Mouse (Mus musculus) small intestine, adult 2 months (tissue): ENCODE measurements around the gene Chd3. TPM values are rescaled to one million over a fixed set of nuclear protein-coding genes. Genes with fewer than 3 reads are reported as not detected.

Experiments used
- H3K27ac ChIP-seq: fragments of 200-500 bp; 2 replicates; pipeline ENCODE4 v1.5.1; 2012; ENCODE audit warnings: low read depth, low read length, control low read depth, inconsistent platforms; ENCODE audit not compliant: insufficient read depth
- H3K27me3 ChIP-seq: fragments of 200-500 bp; 2 replicates; pipeline ENCODE4 v1.6.1; 2012; ENCODE audit warnings: mild to moderate bottlenecking, moderate library complexity, low read length, inconsistent platforms; ENCODE audit not compliant: control insufficient read depth, insufficient read depth
- H3K36me3 ChIP-seq: fragments of 200-500 bp; 2 replicates; pipeline ENCODE4 v1.6.1; 2012; ENCODE audit warnings: mild to moderate bottlenecking, low read length, control low read depth, inconsistent platforms; ENCODE audit not compliant: control insufficient read depth, insufficient read depth
- H3K4me1 ChIP-seq: fragments of 200-500 bp; 2 replicates; pipeline ENCODE4 v1.6.1; 2012; ENCODE audit warnings: low read length, inconsistent platforms, mixed read lengths; ENCODE audit not compliant: control insufficient read depth, insufficient read depth, insufficient read length
- H3K4me3 ChIP-seq: fragments of 200-500 bp; 2 replicates; pipeline ENCODE4 v1.5.1; 2012; ENCODE audit warnings: low read depth, mild to moderate bottlenecking, control low read depth, inconsistent platforms, low read length, moderate library complexity
- CTCF ChIP-seq: fragments of 200-500 bp; IDR thresholded peaks from 2 replicates; pipeline ENCODE4 v1.5.1; 2012; ENCODE audit warnings: low read depth, mild to moderate bottlenecking, control low read depth, inconsistent platforms, low read length, moderate library complexity, mixed read lengths; ENCODE audit not compliant: insufficient replicate concordance, insufficient read length; ENCODE audit errors: extremely low read depth
- POLR2A ChIP-seq: fragments of 200-500 bp; IDR thresholded peaks from 2 replicates; pipeline ENCODE4 v1.6.1; 2012; ENCODE audit warnings: low read depth, mild to moderate bottlenecking, control low read depth, inconsistent platforms, low read length, moderate library complexity
- WGBS: fragments of 180-500 bp; shearing (Covaris S2); methylation state at CpG from one replicate; pipeline ENCODE4 v1.1.7; 2018; 5-methylcytosine and 5-hydroxymethylcytosine counted together
- polyA plus RNA-seq: library from polyadenylated mRNA; depleted of rRNA; stranded (reverse); fragments of >200 nt; gene quantifications from 2 replicates; pipeline ENCODE4 v1.2.3, GENCODE M21; 2012; rRNA removed

Gene Chd3
- polyA plus RNA-seq: 86.3 and 240 TPM in 2 replicates

- Histone ChIP-seq H3K4me1 (peaks cover 28% of the 10 kb centered on the region), H3K27me3 (no peaks in the 10 kb centered on the region), H3K36me3 (0 out of 2 replicates have a peak, but pooled peaks cover 3% of the 10 kb centered on the region), H3K4me3 (peak within 1 kb of the TSS; percentile 89), H3K27ac (peak within 1 kb of the TSS; percentile 84)
- under 1% methylated on average over 22 of the region's 34 CpGs for WGBS
- TF ChIP-seq CTCF: no peak
- no peak for TF ChIP-seq POLR2A
These were observed at the start of gene Chd3 for GRCm38 (mm10) chr11:69369215-69369989. Gene Chd3, minus strand, starts transcription at chr11:69369406.

- peak overlapping the region; percentile 99 for H3K27ac ChIP-seq
- H3K27me3 ChIP-seq: no peaks in the 10 kb centered on the region
- peaks cover 20% of the 10 kb centered on the region; the same call in 1 of the 2 replicates for H3K4me1 ChIP-seq
- H3K4me3 ChIP-seq: peak overlapping the region; percentile 74
- no peaks in the 10 kb centered on the region for H3K36me3 ChIP-seq
- under 1% methylated on average over 39 of the region's 39 CpGs for WGBS
- no peak for TF ChIP-seq CTCF
- TF ChIP-seq POLR2A: peak; percentile 94
These were observed 48.5 kb upstream of the Chd3 start for GRCm38 (mm10) chr11:69417449-69418384.

GRCm38 (mm10) chr11:69416921-69417448, 47.8 kb upstream of the Chd3 start:
- 13% methylated on average over 8 of the region's 8 CpGs for WGBS
- TF ChIP-seq POLR2A: no peak
- no peak for TF ChIP-seq CTCF
- Histone ChIP-seq H3K4me3 (peak overlapping the region; percentile 74), H3K27ac (peak overlapping the region; percentile 91), H3K4me1 (peaks cover 21% of the 10 kb centered on the region; the same call in 1 of the 2 replicates), H3K27me3 (no peaks in the 10 kb centered on the region), H3K36me3 (no peaks in the 10 kb centered on the region)

GRCm38 (mm10) chr11:69416509-69416908, 47.3 kb upstream of the Chd3 start:
- WGBS: 3% methylated on average over 4 of the region's 4 CpGs
- H3K4me1 ChIP-seq: peaks cover 24% of the 10 kb centered on the region; the same call in 1 of the 2 replicates
- no peak overlapping the region for H3K4me3 ChIP-seq
- no peaks in the 10 kb centered on the region for H3K27me3 ChIP-seq
- H3K27ac ChIP-seq: peak overlapping the region; percentile 91; the same call in 1 of the 2 replicates
- no peaks in the 10 kb centered on the region for H3K36me3 ChIP-seq
- TF ChIP-seq CTCF (no peak), POLR2A (no peak)

GRCm38 (mm10) chr11:69415668-69416451, 46.7 kb upstream of the Chd3 start:
- peaks cover 24% of the 10 kb centered on the region for H3K4me1 ChIP-seq
- TF ChIP-seq POLR2A (no peak), CTCF (no peak)
- peak overlapping the region; percentile 62 for H3K4me3 ChIP-seq
- no peaks in the 10 kb centered on the region for H3K36me3 ChIP-seq
- H3K27me3 ChIP-seq: no peaks in the 10 kb centered on the region
- 2% methylated on average over 22 of the region's 25 CpGs for whole genome bisulfite sequencing
- H3K27ac ChIP-seq: peak overlapping the region; percentile 66

GRCm38 (mm10) chr11:69415327-69415667, 46.1 kb upstream of the Chd3 start:
- Histone ChIP-seq H3K27ac (peak overlapping the region; percentile 66), H3K36me3 (no peaks in the 10 kb centered on the region), H3K27me3 (no peaks in the 10 kb centered on the region), H3K4me1 (peaks cover 21% of the 10 kb centered on the region), H3K4me3 (peak overlapping the region; percentile 62)
- WGBS: 7% methylated on average over 3 of the region's 3 CpGs
- TF ChIP-seq POLR2A (no peak), CTCF (no peak)
